Mouse (Mus musculus) ovary, adult 2 months (tissue): Measurements from ENCODE around the gene Trh. TPM values are rescaled to one million over a fixed set of nuclear protein-coding genes. Genes with fewer than 3 reads are reported as not detected.

Experiments
- polyA plus RNA-seq: library from polyadenylated mRNA; depleted of rRNA; stranded (reverse); fragments of >200 nt; gene quantifications from 2 replicates; pipeline ENCODE4 v1.2.3, GENCODE M21; 2012; rRNA removed

Gene Trh
- polyA plus RNA-seq, result 0.22 TPM in 1 of 2 replicates, not detected in the other

DNA sequence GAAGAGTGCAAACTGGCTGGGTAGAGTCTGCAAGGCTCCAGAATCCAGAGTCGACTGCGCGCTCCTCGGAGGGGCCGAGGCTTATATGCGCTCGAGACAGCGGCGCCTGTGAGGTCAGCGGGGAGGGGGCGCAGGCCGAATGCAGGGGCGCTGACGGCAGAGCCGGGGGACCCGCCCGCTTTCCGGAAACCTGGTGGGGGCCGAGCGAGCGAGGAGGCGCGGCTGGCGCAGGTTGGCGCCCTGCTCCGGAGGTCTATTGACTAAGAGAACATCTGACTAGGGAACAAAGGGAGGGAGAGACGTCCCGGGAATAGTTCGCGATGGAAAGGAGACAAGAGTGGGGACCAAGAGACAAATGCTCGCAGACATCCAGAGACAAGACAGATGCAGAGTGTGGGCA is at the start of gene Trh:
TSS of gene Trh (minus strand) at position 60 of the 400 bp plus-strand sequence.

GRCm38 (mm10) chr6:92214773-92215449 is 29.5 kb downstream of the Trh start, which contains the start of gene Rbsn:
Rbsn (minus strand) TSS chr6:92214925.

Other genes starting within 250 kb of the Trh start
- 16.0 and 20.4 TPM in 2 replicates for gene Nr2c2, start 153.3 kb downstream of the Trh start, polyA plus RNA-seq
- 7.2 and 12.1 TPM in 2 replicates for gene Mrps25, start 60.6 kb downstream of the Trh start, polyA plus RNA-seq
- 12.6 and 14.7 TPM in 2 replicates for gene Rbsn, start 29.7 kb downstream of the Trh start, polyA plus RNA-seq